Mouse (Mus musculus): ENCODE results near the gene Ninl.

Gene Ninl

DNA sequence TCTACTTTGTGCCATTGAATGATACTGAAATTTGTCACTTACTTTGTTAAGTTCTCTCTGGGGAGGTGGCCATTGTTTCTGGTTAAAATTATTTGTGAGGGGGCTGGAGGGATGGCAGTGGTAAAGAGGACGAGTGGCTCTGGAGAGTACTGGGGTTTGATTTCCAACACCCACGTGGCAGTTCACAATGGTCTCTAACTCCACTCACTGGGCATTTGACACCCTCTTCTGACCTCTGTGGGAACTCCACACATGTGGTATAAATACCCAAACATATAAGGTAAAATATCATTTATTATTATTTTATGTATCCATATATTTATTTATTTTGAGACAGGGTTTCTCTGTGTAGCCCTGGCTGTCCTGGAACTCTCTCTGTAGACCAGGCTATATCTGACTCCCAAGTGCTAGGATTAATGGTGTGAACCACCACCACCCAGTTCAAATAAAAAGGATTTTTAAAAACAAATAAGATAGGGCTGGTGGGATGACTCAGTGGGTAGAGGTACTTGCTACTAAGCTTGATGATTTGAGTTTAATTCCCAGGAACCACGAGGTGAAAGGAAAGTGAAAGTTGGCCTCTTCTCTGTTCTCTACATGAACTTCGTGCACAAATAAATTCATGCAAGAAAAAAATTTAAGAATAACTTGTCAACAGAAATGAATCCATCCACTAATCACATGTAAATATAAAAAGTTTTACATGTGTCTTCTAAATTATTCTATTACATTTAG is 124.2 kb downstream of the Ninl start:
- in situ Hi-C loops (cut with MboI; ENCODE audit: unreplicated experiment in 2 of 2) = loop anchor here (10.0 to 25.0 kb wide), 3 partner anchors 340 to 1072 kb away; partner anchors contain the start of genes Cst7 (in 1 of the 2), Fam110a (in 1 of the 2) and Slc52a3 (in 1 of the 2)

- in situ Hi-C loops (cut with MboI; ENCODE audit: unreplicated experiment in 2 of 2) = loop anchor here (10.0 to 25.0 kb wide), 3 partner anchors 336 to 1077 kb away; partner anchors contain the start of genes Cst7 (in 1 of the 2), Fam110a (in 1 of the 2) and Slc52a3 (in 1 of the 2)
Measured at GRCm38 (mm10) chr2:150910295-150910881, 128.8 kb downstream of the Ninl start.

- in situ Hi-C loops (cut with MboI; ENCODE audit: unreplicated experiment in 2 of 2) = loop anchor here (5.0 to 25.0 kb wide), 7 partner anchors 77 to 1078 kb away; partner anchors contain the start of genes Cst7 (in 1 of the 2), Fam110a (in 1 of the 2) and Slc52a3 (in 1 of the 2)
Measured at GRCm38 (mm10) chr2:150909429-150910039, 129.6 kb downstream of the Ninl start.

DNA sequence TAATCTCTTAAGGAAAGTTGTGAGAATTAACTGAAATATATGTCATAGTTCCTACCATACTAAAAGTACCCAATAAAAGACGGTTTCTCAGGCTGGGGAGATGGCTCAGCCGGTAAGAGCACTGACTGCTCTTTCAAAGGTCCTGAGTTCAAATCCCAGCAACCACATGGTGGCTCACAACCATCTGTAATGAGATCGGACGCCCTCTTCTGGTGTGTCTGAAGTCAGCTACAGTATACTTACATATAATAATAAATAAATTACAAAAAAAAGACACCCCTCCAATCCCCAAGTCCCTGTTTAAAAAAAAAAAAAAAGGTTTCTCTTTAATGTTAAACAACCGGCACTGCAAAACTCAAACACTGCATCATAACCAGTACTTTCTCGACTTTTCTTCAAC is 130.3 kb downstream of the Ninl start:
- in situ Hi-C loops (cut with MboI; ENCODE audit: unreplicated experiment in 2 of 2) = loop anchor here (5.0 to 25.0 kb wide), 5 partner anchors 77 to 1078 kb away; partner anchors contain the start of genes Fam110a (in 1 of the 2) and Slc52a3 (in 1 of the 2)

- in situ Hi-C loops (cut with MboI; ENCODE audit: unreplicated experiment in 2 of 2) = loop anchor here (5.0 to 25.0 kb wide), 5 partner anchors 73 to 1082 kb away; partner anchors contain the start of genes Fam110a (in 1 of the 2) and Slc52a3 (in 1 of the 2)
Measured at GRCm38 (mm10) chr2:150904936-150905450, 134.2 kb downstream of the Ninl start, which contains the start of gene Gins1. TSS of gene Gins1 (plus strand) at chr2:150905400.

- in situ Hi-C loops (cut with MboI; ENCODE audit: unreplicated experiment in 2 of 2) = loop anchor here (10.0 to 25.0 kb wide), 2 partner anchors 230 to 1083 kb away; partner anchors contain the start of genes Fam110a (in 1 of the 2) and Slc52a3 (in 1 of the 2)
Measured at GRCm38 (mm10) chr2:150904272-150904935, 134.8 kb downstream of the Ninl start, which contains the start of gene Abhd12. TSS of gene Abhd12 (minus strand) at chr2:150904741.

- in situ Hi-C loops (cut with MboI; ENCODE audit: unreplicated experiment in 2 of 2) = loop anchor here (10.0 to 25.0 kb wide), 2 partner anchors 228 to 1085 kb away; partner anchors contain the start of genes Fam110a (in 1 of the 2) and Slc52a3 (in 1 of the 2)
Measured at GRCm38 (mm10) chr2:150902347-150902746, 136.8 kb downstream of the Ninl start.

- in situ Hi-C loops (cut with MboI; ENCODE audit: unreplicated experiment in 2 of 2) = loop anchor here (10.0 to 25.0 kb wide), 2 partner anchors 226 to 1087 kb away; partner anchors contain the start of genes Fam110a (in 1 of the 2) and Slc52a3 (in 1 of the 2)
Measured at GRCm38 (mm10) chr2:150900341-150900740, 138.8 kb downstream of the Ninl start.

DNA sequence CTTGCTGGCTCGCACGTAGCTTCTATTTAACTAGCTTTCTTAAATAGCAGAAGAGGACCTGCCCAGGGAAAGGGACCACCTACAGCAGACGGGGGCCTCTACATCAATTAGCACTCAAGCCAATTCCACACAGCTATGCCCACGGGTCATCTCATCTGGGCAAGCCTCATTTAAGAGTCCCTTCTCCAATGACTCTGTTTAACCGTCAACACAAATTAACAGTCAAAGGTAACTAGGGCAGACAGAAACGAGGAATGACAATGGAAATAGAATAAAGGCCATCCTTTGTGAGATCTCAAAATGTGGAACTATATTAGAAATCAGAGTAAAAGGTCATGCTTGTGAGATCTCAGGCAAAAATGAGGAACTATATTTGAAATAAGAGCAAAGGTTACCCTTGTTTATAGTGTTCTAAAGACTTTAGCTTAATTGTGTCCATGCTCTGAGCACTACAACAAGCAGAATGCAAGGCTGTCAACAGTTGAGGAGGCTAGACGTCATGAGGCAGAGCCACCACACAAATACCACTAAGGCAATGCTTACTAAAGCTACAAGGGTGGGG is 143.4 kb downstream of the Ninl start:
- in situ Hi-C loops (cut with MboI; ENCODE audit: unreplicated experiment in 2 of 2) = no loop called here

DNA sequence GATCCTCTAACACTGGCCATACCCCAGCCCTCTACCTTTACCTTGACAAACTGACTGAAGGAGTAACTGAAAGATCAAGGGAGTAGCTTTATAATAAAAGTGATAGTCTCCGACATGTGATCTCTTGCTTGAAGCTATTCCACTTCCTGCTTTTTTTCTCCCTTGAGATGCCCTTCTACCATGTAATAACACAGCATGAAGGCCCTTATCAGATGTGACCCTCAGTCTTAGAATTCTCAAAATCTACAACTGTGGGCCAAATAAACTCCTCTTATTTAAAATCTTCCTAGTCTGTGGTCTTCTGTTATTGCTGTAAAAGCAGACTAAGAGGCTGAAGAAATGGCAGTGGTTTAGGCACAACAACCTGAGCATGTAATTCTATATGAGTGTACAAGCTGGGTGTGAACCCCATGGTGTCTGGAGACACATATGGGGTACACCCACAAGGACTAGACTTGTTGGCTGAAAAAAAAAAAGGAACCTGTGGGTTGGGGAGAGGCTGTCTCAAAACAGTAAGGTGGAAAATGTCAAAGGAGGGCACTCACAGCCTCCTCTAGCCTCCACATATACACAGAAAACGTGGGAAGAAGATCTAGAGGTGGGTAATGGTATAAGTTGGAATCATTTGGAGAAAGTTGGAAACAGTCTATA is 144.4 kb downstream of the Ninl start:
- in situ Hi-C loops (cut with MboI; ENCODE audit: unreplicated experiment in 2 of 2) = no loop called here

GRCm38 (mm10) chr2:150887370-150887769 is 151.8 kb downstream of the Ninl start:
- in situ Hi-C loops (cut with MboI; ENCODE audit: unreplicated experiment in 2 of 2) = no loop called here

DNA sequence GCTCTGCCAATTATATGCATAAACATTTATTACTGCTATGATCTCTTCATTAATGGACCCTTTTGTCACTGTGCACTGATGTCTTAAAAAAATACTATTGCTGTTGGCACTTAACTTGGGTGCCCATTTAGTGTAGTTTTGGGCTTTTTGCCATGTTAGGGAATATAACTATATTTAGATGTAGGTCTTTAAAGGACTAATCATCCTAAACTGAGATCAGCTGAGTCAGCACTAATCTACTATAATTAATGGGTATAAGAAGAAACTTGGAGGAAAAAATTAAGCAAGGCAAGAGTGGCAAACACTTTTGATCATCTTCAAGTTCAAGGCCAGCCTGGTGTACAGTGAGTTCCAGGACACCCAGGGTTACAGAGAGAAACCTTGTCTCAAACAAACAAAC is 152.9 kb downstream of the Ninl start:
- in situ Hi-C loops (cut with MboI; ENCODE audit: unreplicated experiment in 2 of 2) = no loop called here

DNA sequence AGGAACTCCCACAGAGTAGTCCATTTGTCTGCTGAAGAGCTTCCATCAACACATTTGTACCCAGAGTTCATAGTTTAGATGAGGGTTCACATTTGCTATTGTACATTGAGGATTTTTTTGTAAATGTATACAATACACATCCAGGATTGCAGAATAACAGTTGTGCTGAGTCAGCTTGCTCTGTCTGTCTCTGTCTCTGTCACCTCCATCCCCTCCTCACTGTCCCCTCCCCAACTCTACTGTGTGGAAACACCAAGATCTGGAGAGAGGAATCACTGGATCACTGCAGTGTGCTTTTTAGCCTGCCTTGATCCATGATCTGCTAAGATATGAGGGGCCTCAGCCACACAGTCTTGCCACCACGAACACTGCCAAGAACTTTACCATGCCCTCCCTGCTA is 153.4 kb downstream of the Ninl start:
- in situ Hi-C loops (cut with MboI; ENCODE audit: unreplicated experiment in 2 of 2) = no loop called here

DNA sequence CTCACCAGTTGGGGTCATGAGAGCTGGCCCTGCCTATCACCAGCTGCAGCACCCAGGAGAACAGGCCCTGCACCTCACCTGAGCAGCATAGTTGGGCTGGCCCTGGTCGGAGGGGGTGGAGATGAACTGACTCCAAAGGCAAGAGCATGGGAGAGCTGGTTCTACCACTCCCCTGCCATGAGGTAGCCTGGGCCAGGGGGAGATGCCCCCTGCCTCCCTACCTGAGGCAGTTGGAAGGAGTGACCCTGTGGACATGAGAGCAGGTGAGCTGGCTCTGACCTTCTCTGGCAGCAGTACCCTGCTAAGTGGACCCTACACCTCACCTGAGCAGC is 154.4 kb downstream of the Ninl start:
- in situ Hi-C loops (cut with MboI; ENCODE audit: unreplicated experiment in 2 of 2) = no loop called here

Measured in v-Abl transformed pro-B cells (cell line).